Mouse (Mus musculus) embryo, embryonic 11 days (tissue): ENCODE data around the gene Smg9.
A peak's percentile ranks its signal among the peaks of the same experiment; 100 is the strongest.

Experiments used
- DNase-seq: peaks from one replicate; pipeline ENCODE4 v3.0.0-alpha.2; 2015

Smg9 gene

GRCm38 (mm10) chr7:24446697-24447340, 47.4 kb downstream of the Smg9 start:
- no peak for DNase-seq

GRCm38 (mm10) chr7:24448782-24449517, 49.5 kb downstream of the Smg9 start:
- DNase-seq: no peak

GRCm38 (mm10) chr7:24450585-24451017, 51.2 kb downstream of the Smg9 start:
- DNase-seq: no peak

GRCm38 (mm10) chr7:24451855-24452311, 52.5 kb downstream of the Smg9 start, which contains the start of gene Irgc1:
Gene Irgc1, minus strand, starts transcription at chr7:24452297.
- DNase-seq: no peak

GRCm38 (mm10) chr7:24454199-24454598, 54.8 kb downstream of the Smg9 start:
- no peak for DNase-seq

GRCm38 (mm10) chr7:24455726-24456125, 56.3 kb downstream of the Smg9 start:
- no peak for DNase-seq

GRCm38 (mm10) chr7:24457726-24458370, 58.4 kb downstream of the Smg9 start:
- DNase-seq: no peak

GRCm38 (mm10) chr7:24459440-24459839, 60.0 kb downstream of the Smg9 start:
- DNase-seq: no peak

- no peak for DNase-seq
Measured at GRCm38 (mm10) chr7:24459843-24460242, 60.4 kb downstream of the Smg9 start.

GRCm38 (mm10) chr7:24461376-24462051, 62.1 kb downstream of the Smg9 start:
- no peak for DNase-seq

GRCm38 (mm10) chr7:24462388-24463319, 63.2 kb downstream of the Smg9 start, which contains the start of gene Plaur:
Gene Plaur, plus strand, starts transcription at chr7:24462484.
- peak; percentile 69 for DNase-seq

GRCm38 (mm10) chr7:24466835-24467234, 67.4 kb downstream of the Smg9 start:
- DNase-seq: no peak

- no peak for DNase-seq
Measured at GRCm38 (mm10) chr7:24467886-24468285, 68.5 kb downstream of the Smg9 start.

GRCm38 (mm10) chr7:24469126-24469525, 69.7 kb downstream of the Smg9 start:
- DNase-seq: no peak

GRCm38 (mm10) chr7:24470356-24470755, 70.9 kb downstream of the Smg9 start:
- DNase-seq: no peak
